Mouse (Mus musculus) natural killer cell, adult 2 months (primary cell): ENCODE measurements around the gene C7.
"Not testable (repeated sequence)": the region's sequence is repeated elsewhere in the genome, so short reads cannot be mapped to it uniquely, and the experiment has no call there.

Experiments used
- DNase-seq, 2 experiments: peaks; one replicate each; pipeline ENCODE4 v3.0.0; 2022; ENCODE audit warnings: low spot score in 2 of 2

C7 gene

GRCm38 (mm10) chr15:5063635-5064034 is at the start of gene C7:
TSS of gene C7 (minus strand) at chr15:5063740.
- DNase-seq = no peak

- DNase-seq = no peak
Measured at GRCm38 (mm10) chr15:5112651-5113050, 49.1 kb upstream of the C7 start.

- DNase-seq = peak; percentile 1 to 7
Measured at GRCm38 (mm10) chr15:5108655-5109040, 45.1 kb upstream of the C7 start.

- peak; percentile 71 to 74 for DNase-seq
Measured at GRCm38 (mm10) chr15:5107686-5108654, 44.4 kb upstream of the C7 start, which contains the start of gene Card6. TSS of gene Card6 (minus strand) at chr15:5108539.

- DNase-seq = peak in 1 of 2 experiments; percentile 7
Measured at GRCm38 (mm10) chr15:5106293-5106692, 42.8 kb upstream of the C7 start.

- no peak for DNase-seq
Measured at GRCm38 (mm10) chr15:5105891-5106290, 42.4 kb upstream of the C7 start.

- DNase-seq = no peak
Measured at GRCm38 (mm10) chr15:5102312-5102711, 38.8 kb upstream of the C7 start.

GRCm38 (mm10) chr15:5097376-5097775 is 33.8 kb upstream of the C7 start:
- DNase-seq = no peak

- no peak for DNase-seq
Measured at GRCm38 (mm10) chr15:5095534-5096301, 32.2 kb upstream of the C7 start.

GRCm38 (mm10) chr15:5090131-5090530 is 26.6 kb upstream of the C7 start:
- DNase-seq = no peak

- no peak for DNase-seq
Measured at GRCm38 (mm10) chr15:5088850-5089608, 25.5 kb upstream of the C7 start.

GRCm38 (mm10) chr15:5086162-5086561 is 22.6 kb upstream of the C7 start:
- DNase-seq = no peak

GRCm38 (mm10) chr15:5081235-5081634 is 17.7 kb upstream of the C7 start:
- no peak for DNase-seq

- DNase-seq = no peak
Measured at GRCm38 (mm10) chr15:5068801-5069518, 5.4 kb upstream of the C7 start.

GRCm38 (mm10) chr15:5045560-5046284 is 17.8 kb downstream of the C7 start:
- no peak for DNase-seq

- no peak for DNase-seq
Measured at GRCm38 (mm10) chr15:5029256-5029655, 34.3 kb downstream of the C7 start.

GRCm38 (mm10) chr15:5023479-5024265 is 39.9 kb downstream of the C7 start:
- not testable (repeated sequence) for DNase-seq

- DNase-seq = no peak
Measured at GRCm38 (mm10) chr15:5009644-5010107, 53.9 kb downstream of the C7 start.

- no peak for DNase-seq
Measured at GRCm38 (mm10) chr15:5003503-5004196, 59.9 kb downstream of the C7 start.
